Mouse (Mus musculus) WW6 (cell line): Measurements from ENCODE around the gene Rgs6.

Source experiments
- DNase-seq: peaks from one replicate; pipeline ENCODE4 v3.0.0-alpha.2; 2013; ENCODE audit warnings: low read depth, low spot score

Rgs6 gene

GRCm38 (mm10) chr12:82855333-82856107 is 267.4 kb downstream of the Rgs6 start:
- DNase-seq: no peak

GRCm38 (mm10) chr12:82865686-82866085 is 277.6 kb downstream of the Rgs6 start:
- DNase-seq: no peak

GRCm38 (mm10) chr12:82880711-82881110 is 292.6 kb downstream of the Rgs6 start:
- DNase-seq: no peak

GRCm38 (mm10) chr12:82883079-82883478 is 295.0 kb downstream of the Rgs6 start:
- no peak for DNase-seq

GRCm38 (mm10) chr12:82894971-82895838 is 307.1 kb downstream of the Rgs6 start:
- DNase-seq: no peak

GRCm38 (mm10) chr12:82905773-82906172 is 317.7 kb downstream of the Rgs6 start:
- DNase-seq: no peak

GRCm38 (mm10) chr12:82910846-82911245 is 322.8 kb downstream of the Rgs6 start:
- DNase-seq: no peak

GRCm38 (mm10) chr12:82914127-82914526 is 326.0 kb downstream of the Rgs6 start:
- no peak for DNase-seq

GRCm38 (mm10) chr12:82920146-82920545 is 332.1 kb downstream of the Rgs6 start:
- DNase-seq: no peak

GRCm38 (mm10) chr12:82921287-82922015 is 333.4 kb downstream of the Rgs6 start:
- DNase-seq: no peak

GRCm38 (mm10) chr12:82922856-82923506 is 334.9 kb downstream of the Rgs6 start:
- no peak for DNase-seq

- no peak for DNase-seq
Observed at GRCm38 (mm10) chr12:82932706-82933461, 344.8 kb downstream of the Rgs6 start.

- no peak for DNase-seq
Observed at GRCm38 (mm10) chr12:82935121-82935762, 347.1 kb downstream of the Rgs6 start.

GRCm38 (mm10) chr12:82935767-82936166 is 347.7 kb downstream of the Rgs6 start:
- DNase-seq: no peak

- no peak for DNase-seq
Observed at GRCm38 (mm10) chr12:82940461-82940860, 352.4 kb downstream of the Rgs6 start.

- DNase-seq: peak; percentile 14
Observed at GRCm38 (mm10) chr12:82946507-82946906, 358.4 kb downstream of the Rgs6 start.

- DNase-seq: no peak
Observed at GRCm38 (mm10) chr12:82961111-82961510, 373.0 kb downstream of the Rgs6 start.

GRCm38 (mm10) chr12:82961852-82962251 is 373.8 kb downstream of the Rgs6 start:
- no peak for DNase-seq

GRCm38 (mm10) chr12:82970521-82971105 is 382.5 kb downstream of the Rgs6 start:
- no peak for DNase-seq

- DNase-seq: no peak
Observed at GRCm38 (mm10) chr12:82971176-82971575, 383.1 kb downstream of the Rgs6 start.
